Mouse (Mus musculus) thymus, postnatal 36 days (tissue): Measurements from ENCODE around the gene Parp4.

Source experiments
- DNase-seq, 2 experiments: peaks; one replicate each; pipeline ENCODE4 v3.0.0; 2022; ENCODE audit warnings: mixed read lengths in 2 of 2

Parp4 gene

DNA sequence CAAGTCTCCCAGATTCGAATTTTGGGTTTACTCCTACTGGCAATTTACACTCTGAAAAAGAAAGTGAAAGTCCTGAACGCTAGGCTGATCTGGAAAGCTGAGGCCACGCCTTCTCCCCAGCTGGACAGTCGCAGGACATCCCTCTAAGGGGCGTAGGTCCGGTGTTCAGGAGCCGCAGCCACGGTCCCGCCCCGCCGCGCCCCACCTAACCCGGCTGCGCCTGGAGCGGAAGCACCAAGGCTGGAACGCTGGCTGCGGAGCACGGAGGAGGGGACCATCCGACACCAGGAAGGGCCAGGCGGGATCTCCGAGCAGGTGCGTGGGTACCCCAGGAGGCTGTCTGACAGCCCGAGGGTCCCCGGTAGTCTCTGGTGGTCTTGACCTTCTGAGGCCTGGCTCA is at the start of gene Parp4, which contains the start of gene Cenpj:
Gene Parp4, plus strand, starts transcription at position 204 of the 400 bp plus-strand sequence.
Gene Cenpj, minus strand, starts transcription at position 10 of the 400 bp plus-strand sequence.
- peak; percentile 74 to 79 for DNase-seq

DNA sequence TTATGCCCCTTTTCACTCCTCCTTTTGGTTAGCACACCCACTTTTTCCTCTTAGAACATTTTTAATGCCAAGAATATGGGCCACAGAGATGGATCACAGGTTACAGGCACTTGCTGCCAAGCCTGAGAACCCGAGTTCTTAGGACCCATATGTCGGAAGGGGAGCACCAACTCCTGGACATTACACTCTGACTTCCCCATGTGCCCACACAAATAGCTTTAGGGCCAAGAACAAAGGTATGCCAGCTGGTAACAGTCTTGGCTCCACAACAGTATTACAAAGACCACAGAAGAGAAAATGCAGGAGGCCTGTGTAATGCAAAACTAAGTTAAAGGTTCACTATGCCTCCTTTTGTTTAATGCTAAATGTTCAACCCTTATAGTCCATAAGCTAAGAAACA is 44.6 kb upstream of the Parp4 start:
- no peak for DNase-seq

DNA sequence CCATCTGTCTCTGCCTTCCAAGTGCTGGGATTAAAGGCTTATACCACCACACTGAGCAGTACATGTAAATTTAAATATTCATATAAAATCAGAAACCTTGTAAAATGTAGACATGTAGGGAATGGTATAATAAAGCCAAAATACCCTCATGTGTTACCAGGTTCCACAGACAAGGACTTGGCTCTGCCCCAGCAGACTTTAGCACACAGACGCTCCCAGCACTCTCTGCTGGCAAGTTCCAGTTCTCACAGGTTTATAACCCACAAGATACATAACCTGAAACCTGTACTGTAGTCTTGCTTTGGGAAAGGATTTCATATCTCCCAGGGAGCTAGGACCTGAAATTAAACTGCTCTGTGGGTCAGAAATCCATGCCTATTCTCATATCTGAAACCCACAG is 30.5 kb upstream of the Parp4 start:
- no peak for DNase-seq

DNA sequence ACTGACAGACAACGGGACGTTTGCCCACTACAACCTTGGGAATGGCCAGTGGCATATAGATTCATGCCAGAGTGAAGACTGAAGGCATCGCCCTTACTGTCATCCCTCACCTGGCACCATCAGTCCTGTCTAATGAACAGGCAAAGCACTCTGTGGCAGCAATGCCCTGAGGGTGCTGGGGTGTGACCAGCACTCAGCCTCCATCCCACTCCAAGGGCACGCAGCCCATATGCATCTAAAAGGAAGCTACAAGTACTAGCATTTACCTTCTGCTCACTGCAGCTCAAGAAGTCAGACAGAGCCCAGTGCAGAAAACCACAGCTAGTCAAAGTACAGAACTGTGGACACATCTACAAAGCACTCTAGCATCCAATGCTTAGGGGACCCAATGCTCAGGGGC is 29.9 kb upstream of the Parp4 start:
- DNase-seq: no peak

DNA sequence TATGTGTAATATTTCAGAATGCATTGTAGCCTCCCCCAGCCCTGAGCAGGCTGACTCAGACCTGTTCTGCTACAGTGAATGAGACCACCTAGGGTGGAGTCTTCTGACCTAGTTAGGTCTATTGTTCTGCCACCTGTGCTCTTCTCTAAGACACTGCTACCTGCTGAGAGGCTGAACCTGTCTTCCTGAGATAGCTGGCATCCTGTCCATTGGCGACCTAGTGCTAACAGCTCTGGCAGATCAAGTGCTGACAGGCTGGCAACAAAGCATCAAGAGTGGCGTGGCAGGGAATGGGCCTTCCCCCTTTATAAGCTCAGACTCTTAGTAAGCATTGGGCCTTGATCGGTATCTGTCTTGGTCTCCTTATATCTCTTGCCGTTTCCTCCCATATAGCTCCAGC is 24.5 kb upstream of the Parp4 start:
- no peak for DNase-seq

DNA sequence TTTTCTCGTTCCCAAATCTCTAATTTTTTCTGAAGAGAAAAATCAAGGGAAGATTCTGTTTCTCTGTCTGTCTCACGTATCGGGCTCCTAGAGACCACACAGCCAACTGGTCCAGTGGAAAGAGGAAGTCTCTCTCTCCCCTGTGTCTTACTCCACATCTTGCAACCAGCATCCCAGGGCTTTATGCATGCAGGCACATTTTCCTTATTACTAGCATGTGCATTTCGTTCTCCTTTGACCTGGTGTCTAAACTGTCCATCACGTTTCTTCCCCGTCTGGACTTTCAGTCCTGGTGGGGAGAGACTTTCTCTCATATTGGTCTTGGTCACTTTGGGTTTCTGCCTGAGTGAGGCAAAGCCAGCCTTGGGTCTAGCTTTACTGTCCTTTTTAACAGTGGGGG is 22.5 kb upstream of the Parp4 start:
- DNase-seq: no peak

DNA sequence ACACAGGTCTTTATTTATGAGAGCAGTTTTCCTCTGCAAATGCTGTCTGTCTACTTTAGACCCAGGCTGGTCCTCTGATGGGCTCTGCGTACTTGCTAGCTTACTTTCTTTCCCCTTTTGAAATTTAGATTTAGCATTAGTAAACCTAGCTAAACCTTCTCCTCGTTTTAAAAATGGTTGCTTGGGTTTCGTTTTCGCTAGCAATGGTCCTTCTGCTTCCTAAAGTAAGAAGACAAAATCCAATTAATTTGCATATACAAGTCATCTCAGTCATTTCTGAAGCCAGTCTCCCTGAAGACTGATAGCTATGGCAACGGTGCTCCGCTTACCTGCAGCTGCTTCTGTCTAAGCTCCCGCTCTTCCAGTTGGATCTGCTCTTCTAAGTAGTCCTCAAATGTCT is 22.1 kb upstream of the Parp4 start:
- no peak for DNase-seq

DNA sequence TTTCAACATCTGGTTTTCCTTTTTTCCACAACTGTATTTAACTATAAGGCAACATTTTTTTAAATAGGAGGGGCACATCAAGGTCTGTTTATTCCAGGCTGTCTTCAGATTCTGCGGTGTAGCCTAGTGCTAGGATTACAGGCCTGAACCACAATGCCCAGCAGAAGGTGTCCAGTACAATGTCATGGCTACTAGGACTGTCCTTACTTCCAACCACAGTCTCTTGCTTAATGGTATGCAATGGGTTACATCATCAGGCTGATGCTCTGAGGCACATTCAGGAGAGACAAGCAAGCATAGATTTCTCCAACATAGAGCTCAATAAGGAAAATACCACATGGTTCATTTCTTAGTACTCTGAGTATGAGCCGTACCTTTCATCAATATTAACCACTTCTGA is 20.7 kb upstream of the Parp4 start:
- no peak for DNase-seq

DNA sequence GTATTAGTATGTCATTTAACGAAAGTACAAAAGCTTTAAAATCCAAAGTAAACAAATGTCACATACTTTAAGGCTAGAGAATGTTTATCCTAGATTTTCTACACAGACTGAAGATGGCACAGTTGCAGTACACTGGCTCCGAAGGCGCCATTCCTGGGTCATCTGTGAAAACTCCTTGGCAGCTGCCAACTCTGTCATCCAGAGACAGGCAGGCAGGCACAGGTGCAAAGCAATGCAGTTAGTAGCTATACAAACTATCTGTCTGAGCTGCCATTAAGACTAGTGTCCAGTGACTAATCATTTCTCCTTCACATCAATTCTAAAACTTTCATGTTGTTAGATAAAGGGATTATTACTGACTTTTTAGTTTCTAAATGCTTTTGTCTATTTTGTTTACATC is 16.3 kb upstream of the Parp4 start:
- DNase-seq: no peak

DNA sequence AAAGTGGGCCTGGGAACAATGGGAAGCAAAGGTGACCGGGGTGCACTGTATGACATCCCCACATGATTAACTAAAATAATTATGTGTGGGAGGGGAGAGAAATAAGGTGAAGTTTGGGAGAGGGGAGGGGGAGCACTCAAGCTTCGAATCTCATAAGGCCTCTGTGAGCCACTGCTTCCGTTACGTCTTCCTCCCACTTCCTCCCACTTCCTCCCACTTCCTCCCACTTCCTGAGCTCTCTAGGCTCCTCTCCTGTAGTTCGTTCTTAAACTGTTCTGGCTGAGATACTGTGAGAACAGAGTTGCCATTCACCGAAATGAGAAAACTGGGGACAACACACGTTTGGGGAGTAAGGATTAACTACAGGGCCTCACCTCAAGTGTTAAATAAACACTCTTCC is 7.9 kb upstream of the Parp4 start:
- DNase-seq: peak; percentile 28 to 35

DNA sequence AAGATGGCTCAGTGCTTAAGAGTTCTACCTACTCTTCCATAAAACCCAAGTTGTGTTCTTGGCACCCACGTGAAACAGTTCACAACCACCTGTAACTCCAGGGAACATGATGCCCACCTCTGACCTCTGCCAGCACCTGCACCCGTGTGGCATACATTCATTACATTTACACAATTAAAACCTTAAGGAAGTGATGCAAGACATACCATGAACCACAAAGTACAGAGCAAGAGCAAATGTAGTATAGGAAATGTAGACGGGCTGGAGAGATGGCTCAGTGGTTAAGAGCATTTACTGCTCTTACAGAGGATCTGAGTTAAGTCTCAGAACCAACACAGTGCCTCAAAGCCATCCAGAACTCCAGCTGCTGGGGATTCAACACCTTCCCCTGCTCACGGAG is 6.4 kb upstream of the Parp4 start:
- DNase-seq: no peak

DNA sequence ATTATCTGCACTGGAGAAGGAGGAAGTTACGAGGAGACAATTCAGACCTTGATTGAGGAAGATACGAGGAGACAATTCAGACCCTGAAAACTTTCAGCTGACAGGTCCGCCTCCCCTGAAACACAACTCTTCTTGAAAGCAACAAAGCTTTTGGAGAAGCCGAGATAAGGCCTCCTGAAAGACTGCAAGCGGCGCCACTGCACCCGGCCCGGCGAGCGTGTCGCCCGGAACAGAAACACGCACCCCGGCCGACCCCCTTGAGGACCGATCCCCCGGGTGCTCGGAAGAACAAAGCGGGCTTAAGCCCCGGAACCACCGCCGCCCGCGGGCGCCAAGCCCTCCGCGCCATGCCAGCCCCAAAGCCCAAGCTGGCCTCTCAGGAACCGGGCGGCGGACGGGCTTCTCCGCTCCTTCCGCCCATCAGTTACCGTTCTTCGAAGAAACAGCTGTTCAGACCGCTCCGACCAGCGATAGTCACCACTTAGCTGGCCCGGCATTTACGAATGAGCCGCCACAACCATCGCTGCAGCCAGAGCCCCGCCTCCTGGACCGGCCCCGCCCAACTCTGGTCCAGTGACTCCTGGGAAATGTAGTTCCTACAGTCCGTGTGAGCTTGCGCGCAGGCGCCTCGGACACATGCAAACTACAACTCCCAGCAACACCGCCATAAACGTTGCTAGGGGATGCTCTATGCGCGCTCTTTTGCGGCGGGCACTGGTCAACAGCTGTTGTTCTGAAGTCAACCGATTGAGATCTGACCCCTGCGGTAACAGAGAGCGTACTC is 3.9 kb upstream of the Parp4 start:
- peak; percentile 95 for DNase-seq

DNA sequence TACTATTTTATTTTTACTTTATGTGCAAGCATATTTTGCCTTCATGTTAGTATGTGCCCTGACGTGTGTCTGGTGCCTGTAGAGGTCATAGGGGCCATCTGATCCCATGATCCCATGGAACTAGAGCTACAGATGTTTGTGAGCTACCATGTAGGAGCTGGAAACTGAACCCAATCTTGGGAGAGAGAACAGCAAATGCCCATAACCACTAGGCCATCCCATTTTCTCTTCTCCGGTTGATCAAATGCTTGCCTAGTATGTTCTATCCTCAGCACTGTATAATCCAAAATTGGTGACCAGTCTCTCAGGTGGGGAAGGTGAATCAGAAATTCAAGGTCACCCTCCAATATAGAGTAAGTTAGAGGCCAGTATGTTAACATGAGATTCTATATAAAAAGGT is 2.9 kb upstream of the Parp4 start:
- DNase-seq: no peak

DNA sequence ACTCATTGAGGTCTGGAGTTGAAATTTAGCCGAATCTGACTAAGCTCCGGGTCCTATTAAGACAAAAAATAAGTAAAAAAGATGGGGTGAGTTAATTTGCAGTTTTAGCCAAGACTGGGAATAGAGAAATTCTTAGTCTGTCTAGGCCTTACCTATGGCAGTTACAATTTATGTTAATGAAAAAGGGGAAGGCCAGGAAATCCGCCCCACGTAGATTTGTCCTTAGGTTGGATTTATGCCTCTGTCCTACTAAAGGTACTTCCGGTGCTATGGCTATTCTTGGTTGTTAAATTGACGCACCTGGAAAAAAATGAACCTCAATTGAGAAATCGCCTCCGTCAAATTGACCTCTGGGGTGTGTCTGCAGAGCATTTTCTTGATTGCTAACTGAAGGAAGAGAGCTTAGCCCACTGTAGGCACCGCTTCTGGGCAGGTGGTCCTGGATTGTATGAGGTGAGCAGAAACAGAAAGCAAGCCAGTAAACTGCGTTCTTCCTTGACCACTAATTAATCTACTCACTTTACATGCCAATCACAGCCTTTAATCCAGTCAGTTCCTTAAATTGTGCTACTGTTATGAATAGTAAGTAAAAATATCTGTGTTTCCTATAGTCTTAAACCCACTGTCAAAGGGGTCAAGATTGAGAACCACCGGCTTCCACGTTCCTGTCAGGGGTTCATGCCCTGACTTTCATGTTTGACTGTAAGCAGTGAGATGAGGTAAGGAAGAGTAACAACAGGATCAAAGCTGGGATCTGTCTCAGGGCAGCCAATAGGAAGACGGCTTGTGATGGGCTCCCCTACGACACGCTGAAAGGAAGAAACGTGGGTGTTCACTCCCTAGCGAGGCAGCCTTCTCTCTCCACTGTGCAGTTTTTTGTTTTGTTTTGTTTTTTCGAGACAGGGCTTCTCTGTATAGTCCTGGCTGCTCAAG is 816 bp downstream of the Parp4 start:
- DNase-seq: peak; percentile 46 to 65

DNA sequence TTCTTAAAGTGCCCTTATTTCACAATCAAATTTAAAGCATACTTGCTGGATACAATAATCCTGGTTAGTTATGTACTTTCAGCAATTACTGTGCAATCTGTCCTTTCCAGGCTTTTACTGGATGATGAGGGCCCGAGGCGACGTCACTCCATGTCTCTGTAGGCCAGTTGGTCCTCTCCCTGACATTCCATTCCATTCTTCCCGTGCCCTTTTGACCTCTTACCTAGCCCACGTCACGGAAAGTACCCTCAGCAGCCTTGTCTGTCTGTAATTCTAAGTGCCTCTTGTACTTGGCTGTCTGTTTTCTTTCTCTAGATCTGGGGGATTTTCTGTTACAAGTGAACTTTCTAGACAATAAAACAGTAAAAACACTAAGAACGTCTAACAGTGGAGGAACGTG is 3.6 kb downstream of the Parp4 start:
- DNase-seq: no peak

DNA sequence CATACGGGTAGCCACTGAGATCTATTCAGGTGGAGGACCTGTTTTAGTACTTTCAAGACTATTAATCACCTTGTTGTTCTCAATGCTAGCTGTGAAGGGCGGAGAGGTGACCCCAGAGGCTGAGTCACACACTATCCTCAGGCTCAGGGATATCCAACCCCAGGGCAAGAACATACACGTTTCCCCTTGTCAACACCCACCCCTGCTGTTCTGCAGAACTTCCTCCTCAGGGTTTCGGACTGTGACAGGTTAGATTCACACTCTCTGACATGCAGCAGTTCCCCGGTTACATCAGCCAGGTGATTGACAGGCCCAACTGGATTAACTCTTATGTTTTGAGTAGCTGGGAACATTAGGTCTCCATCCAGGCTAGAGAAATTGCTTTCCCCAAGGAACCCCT is 5.7 kb downstream of the Parp4 start:
- DNase-seq: no peak

DNA sequence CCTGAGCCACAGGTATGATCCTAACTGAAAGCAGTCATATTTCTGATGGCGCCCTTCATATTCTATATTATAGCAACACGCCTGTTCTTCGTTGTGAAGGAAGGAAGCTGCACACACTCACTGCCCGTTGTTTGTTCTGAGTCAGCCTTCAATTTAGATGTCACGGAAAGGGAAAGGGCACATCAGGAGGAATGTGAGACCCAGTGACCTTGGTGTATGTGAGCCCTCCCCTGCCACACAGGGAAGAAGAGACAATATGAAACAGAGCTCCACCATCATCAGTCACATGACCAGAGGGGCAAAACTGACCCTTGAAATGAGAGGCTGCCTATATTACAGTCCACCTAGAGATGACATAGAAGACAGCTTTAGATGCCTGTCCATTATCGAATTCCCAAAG is 6.9 kb downstream of the Parp4 start:
- no peak for DNase-seq

DNA sequence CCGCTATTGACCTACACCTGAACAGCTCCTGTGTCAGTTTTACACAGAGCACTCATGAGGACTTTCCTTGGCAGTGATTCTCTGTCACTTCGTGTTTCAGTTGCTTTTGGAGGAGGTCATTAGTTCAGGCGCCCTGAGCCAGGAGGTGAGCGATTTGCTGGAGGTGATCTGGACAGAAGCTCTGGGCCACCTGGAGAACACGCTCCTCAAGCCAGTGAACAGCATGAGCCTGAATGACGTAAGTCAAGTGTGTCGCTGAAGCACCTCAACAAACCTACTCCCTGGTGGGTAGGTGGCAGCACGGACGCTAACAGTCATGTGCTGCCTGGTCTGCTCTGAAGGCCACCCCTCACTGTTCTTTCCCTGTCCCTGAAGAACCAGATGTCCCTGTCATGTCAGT is 16.8 kb downstream of the Parp4 start:
- DNase-seq: no peak

DNA sequence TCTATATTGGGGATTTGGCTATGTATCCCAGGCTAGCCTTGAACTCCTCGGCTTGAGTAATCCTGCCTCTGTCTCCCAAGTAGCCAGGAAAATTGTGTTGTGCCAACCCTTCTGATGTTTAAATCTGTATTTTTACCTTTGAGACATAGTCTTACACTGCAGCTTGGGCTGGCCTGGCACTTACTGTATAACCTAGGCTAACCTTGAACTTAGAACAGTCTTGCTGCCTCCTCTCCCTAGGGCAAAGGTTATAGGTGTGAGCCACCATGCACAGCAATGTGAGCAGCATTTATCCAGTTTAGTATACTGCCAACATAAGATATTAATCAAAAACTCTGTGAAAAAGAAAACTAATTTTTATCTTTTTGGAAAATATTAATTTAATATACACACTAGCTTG is 19.4 kb downstream of the Parp4 start:
- no peak for DNase-seq

DNA sequence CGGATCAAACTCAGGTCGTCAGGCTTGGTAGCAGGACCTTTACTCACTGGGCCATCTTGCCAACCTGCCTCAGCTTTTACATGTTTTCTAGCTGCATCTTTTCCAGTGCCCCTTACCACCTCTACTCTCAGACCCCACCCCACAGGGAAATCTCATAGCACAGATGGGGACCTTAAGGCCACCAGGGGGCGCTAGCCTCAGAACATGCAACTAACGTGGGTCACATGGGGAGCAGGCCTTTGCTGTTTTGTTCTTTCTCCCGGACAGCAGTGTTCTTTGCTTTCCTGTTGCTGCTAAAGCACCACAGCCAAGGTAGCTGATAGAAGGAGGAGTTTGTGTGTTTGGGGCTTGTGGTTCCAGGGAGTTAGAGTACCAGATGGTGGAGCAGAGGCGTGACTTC is 23.3 kb downstream of the Parp4 start:
- peak; percentile 69 to 70 for DNase-seq

DNA sequence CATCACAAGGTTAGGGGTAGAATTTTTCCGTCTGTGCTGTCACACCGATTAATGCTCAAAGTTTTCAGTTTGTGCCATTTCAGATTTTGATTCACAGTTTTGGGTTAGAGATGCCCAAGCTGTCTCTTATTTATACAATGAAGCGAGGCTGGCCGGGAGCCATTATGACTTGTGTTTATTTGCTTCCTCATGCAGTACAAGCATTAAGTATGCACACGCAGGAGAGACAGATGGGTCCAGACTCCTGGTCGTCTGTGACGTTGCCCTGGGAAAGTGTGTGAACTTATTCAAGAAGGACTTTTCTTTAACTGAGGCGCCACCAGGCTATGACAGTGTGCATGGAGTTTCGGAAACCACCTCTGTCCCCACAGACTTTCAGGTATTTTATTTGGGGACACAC is 26.6 kb downstream of the Parp4 start:
- no peak for DNase-seq

DNA sequence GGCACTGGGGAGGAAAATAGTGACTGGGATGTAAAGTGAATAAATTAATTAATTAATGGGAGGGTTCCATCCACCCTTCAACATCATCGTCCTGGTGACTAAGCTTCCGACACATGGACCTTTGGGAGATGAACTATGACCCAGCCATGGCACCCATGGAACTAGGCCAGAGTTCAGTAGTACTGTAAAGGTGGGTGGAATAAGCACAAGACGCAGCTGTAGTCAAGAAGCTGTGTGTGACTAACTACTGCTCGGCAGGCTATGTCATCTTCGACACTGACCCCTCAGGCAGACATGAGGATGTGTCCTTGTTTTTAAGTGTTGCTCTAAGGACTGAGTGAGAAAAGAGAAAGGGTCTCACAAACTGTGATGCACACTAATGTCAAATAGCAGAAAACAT is 29.0 kb downstream of the Parp4 start:
- no peak for DNase-seq

DNA sequence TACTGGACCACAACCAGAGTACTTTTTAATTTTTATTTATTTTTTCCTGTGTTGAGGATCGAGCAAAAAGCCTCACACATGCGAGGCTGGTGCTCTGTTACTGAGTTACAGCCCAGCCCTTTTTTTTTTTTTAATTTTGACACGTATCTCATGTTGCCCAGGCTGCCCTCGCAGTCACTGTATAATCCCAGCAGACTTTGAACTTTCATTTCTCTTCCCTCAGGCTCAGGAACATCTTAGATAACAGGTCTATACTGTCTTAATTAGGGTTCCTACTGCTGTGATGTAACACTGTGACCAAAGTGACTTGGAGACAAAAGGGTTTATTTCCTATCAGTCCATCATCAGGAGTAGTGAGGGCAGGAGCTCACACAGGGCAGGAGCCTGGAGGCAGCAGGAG is 29.7 kb downstream of the Parp4 start:
- no peak for DNase-seq

DNA sequence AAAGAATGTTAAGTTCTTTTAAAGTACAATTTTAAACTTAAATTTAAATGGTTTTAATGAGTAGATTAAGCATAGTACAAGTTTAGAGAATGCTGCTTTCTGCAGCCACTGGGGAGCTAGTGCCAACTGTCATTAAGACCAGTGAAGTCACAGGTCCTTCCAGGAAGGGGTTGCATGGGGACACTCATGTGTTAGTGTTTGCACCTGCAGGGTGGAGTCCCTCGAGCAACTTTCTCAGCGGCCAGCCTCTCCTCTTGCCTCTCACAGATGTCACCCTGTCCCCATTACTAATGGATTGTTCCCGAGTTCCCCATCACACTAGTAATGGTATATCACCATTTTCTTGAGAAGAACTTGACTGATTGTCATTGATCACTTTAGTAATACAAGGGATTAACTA is 37.8 kb downstream of the Parp4 start:
- no peak for DNase-seq
